Mouse (Mus musculus) brain, embryonic 14.5 days (tissue): ENCODE results near the gene Olfr1276. TPM values are rescaled to one million over a fixed set of nuclear protein-coding genes. Genes with fewer than 3 reads are reported as not detected.

ENCODE experiments used
- DNase-seq: peaks from one replicate; pipeline ENCODE4 v3.0.0-alpha.2; 2011; ENCODE audit warnings: low read depth
- CTCF ChIP-seq: fragments of 200-500 bp; IDR thresholded peaks from 2 replicates; pipeline ENCODE4 v1.5.1; 2012; ENCODE audit warnings: inconsistent platforms, mild to moderate bottlenecking, moderate library complexity, borderline replicate concordance; ENCODE audit not compliant: insufficient read depth, insufficient read length; ENCODE audit errors: extremely low read depth
- POLR2A ChIP-seq: fragments of 200-500 bp; IDR thresholded peaks from 2 replicates; pipeline ENCODE4 v1.6.1; 2012; ENCODE audit warnings: mild to moderate bottlenecking, inconsistent platforms, borderline replicate concordance; ENCODE audit not compliant: poor library complexity, insufficient read depth, insufficient read length, severe bottlenecking; ENCODE audit errors: extremely low read depth
- polyA plus RNA-seq: library from polyadenylated mRNA; depleted of rRNA; stranded (reverse); fragments of >200 nt; gene quantifications from 2 replicates; pipeline ENCODE4 v1.2.3, GENCODE M21; 2012; rRNA removed

Olfr1276 gene
- polyA plus RNA-seq: not detected in 2 replicates

- DNase-seq: no peak
- no peak for TF ChIP-seq CTCF
- TF ChIP-seq POLR2A: no peak
Measured at GRCm38 (mm10) chr2:111254216-111254615, at the start of gene Olfr1276. TSS of gene Olfr1276 (plus strand) at chr2:111254516.

GRCm38 (mm10) chr2:111229502-111229901 lies 24.8 kb upstream of the Olfr1276 start, which contains the start of gene 4930430A15Rik:
TSS of gene 4930430A15Rik (minus strand) at chr2:111229602.
- DNase-seq: no peak
- TF ChIP-seq CTCF (no peak), POLR2A (no peak)

GRCm38 (mm10) chr2:111235186-111235585 lies 19.1 kb upstream of the Olfr1276 start, which contains the start of gene Olfr1275:
TSS of gene Olfr1275 (minus strand) at chr2:111235286.
- TF ChIP-seq CTCF (no peak), POLR2A (no peak)

GRCm38 (mm10) chr2:111274006-111274405 lies 19.7 kb downstream of the Olfr1276 start, which contains the start of gene Olfr1277:
TSS of gene Olfr1277 (minus strand) at chr2:111274106.
- no peak for TF ChIP-seq CTCF
- TF ChIP-seq POLR2A: no peak
- DNase-seq: no peak

More at GRCm38 (mm10) chr2:111235186-111235585, 19.1 kb upstream of the Olfr1276 start, which contains the start of gene Olfr1275:
- no peak for DNase-seq

GRCm38 (mm10) chr2:111289836-111290235 lies 35.5 kb downstream of the Olfr1276 start, which contains the start of gene Olfr1278:
TSS of gene Olfr1278 (plus strand) at chr2:111290136.
- TF ChIP-seq CTCF (no peak), POLR2A (no peak)
- DNase-seq: no peak

GRCm38 (mm10) chr2:111298541-111298940 lies 44.2 kb downstream of the Olfr1276 start:
- TF ChIP-seq CTCF (no peak), POLR2A (no peak)
- DNase-seq: no peak

- no peak for TF ChIP-seq CTCF
- no peak for TF ChIP-seq POLR2A
- DNase-seq: no peak
Measured at GRCm38 (mm10) chr2:111300374-111300773, 46.1 kb downstream of the Olfr1276 start, which contains the start of gene Olfr1279. TSS of gene Olfr1279 (plus strand) at chr2:111300635.

Other genes starting within 250 kb of the Olfr1276 start
- gene Gm13941, start 148.5 kb upstream of the Olfr1276 start, polyA plus RNA-seq: not detected in 2 replicates
- gene Gm15130, start 101.6 kb upstream of the Olfr1276 start, polyA plus RNA-seq: not detected in 2 replicates
- not detected in 2 replicates for gene 4930430A15Rik, start 24.9 kb upstream of the Olfr1276 start, polyA plus RNA-seq
- not detected in 2 replicates for gene Olfr1275, start 19.2 kb upstream of the Olfr1276 start, polyA plus RNA-seq
- not detected in 2 replicates for gene Olfr1277, start 19.6 kb downstream of the Olfr1276 start, polyA plus RNA-seq
- not detected in 2 replicates for gene Olfr1278, start 35.6 kb downstream of the Olfr1276 start, polyA plus RNA-seq
- gene Olfr1279, start 46.1 kb downstream of the Olfr1276 start, polyA plus RNA-seq: not detected in 2 replicates
- gene Olfr1280, start 59.5 kb downstream of the Olfr1276 start, polyA plus RNA-seq: not detected in 2 replicates
- gene Olfr1281, start 72.0 kb downstream of the Olfr1276 start, polyA plus RNA-seq: not detected in 2 replicates
- gene Olfr1282, start 81.6 kb downstream of the Olfr1276 start, polyA plus RNA-seq: not detected in 2 replicates
- gene Olfr1283, start 112.3 kb downstream of the Olfr1276 start, polyA plus RNA-seq: not detected in 2 replicates
- gene Olfr1284, start 121.0 kb downstream of the Olfr1276 start, polyA plus RNA-seq: not detected in 2 replicates
- gene Olfr1286, start 168.6 kb downstream of the Olfr1276 start, polyA plus RNA-seq: not detected in 2 replicates
- gene Olfr1287, start 194.6 kb downstream of the Olfr1276 start, polyA plus RNA-seq: not detected in 2 replicates
- gene Olfr1288, start 219.6 kb downstream of the Olfr1276 start, polyA plus RNA-seq: not detected in 2 replicates
- gene Olfr1289, start 226.3 kb downstream of the Olfr1276 start, polyA plus RNA-seq: not detected in 2 replicates
- not detected in 2 replicates for gene Olfr1290, start 239.3 kb downstream of the Olfr1276 start, polyA plus RNA-seq
- gene Olfr1291-ps1, start 242.7 kb downstream of the Olfr1276 start, polyA plus RNA-seq: not detected in 2 replicates